Mouse (Mus musculus): ENCODE measurements around the gene Rnaseh2a.
"Not testable (repeated sequence)": the region's sequence is repeated elsewhere in the genome, so short reads cannot be mapped to it uniquely, and the experiment has no call there.

Gene Rnaseh2a

DNA sequence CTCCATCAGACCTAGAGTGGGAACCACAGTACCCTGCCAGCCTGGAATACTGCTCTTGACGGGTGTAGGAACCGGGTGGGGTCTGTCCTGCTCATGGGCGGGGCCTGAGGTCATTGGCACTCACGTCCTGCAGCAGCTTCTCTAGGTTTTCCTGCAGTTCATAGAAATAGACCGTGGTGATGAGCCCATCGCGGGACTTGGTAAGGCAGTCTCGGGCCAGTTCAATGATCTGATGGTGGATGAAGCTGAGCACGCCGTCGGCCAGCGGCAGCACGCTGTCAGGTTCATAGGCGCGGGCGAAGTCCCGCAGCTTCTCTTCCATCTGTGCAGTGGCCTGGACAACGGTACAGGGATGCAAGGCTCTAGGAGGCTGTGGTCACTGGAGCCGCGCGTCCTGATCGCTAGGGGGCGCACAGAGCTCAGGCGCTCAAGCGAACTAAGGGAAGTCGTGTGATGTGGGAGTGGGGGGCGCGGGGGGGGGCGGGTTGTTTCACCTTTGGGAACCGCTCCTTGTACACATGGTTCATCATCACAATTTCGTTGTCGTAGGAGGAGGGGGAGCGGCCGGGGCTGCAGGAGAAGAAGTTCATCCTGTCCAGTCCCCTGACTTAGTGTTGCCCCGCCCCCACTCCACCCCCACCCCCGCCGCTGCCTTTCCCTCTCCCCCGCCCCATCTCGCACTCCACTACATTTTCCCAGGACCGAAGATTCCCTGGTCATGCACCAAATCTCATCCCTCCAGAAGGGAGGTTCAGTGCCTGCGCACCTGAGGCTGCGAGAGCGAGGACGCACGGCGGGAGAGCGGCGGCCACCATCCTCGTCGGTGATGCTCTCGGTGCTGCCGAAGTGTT is 40.9 kb downstream of the Rnaseh2a start:
- DNase-seq, result no peak

DNA sequence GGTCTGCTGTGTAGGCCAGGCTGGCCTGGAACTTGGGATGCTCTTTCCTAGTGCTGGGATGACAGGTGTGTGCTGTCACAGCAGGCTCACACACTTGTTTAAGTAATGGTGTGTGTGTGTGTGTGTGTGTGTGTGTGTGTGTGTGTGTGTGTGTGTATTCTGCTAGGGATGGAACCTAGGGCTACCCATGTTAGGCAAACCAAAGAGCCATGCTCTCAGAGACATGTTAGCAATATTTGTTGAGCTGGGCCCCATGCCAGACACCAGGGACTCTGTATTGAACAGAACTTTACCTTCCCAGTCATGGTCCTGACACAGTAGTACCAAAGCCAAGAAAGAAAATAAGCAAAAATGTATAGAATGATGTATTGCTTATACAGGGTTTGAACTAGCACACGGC is 42.1 kb downstream of the Rnaseh2a start:
- no peak for DNase-seq

DNA sequence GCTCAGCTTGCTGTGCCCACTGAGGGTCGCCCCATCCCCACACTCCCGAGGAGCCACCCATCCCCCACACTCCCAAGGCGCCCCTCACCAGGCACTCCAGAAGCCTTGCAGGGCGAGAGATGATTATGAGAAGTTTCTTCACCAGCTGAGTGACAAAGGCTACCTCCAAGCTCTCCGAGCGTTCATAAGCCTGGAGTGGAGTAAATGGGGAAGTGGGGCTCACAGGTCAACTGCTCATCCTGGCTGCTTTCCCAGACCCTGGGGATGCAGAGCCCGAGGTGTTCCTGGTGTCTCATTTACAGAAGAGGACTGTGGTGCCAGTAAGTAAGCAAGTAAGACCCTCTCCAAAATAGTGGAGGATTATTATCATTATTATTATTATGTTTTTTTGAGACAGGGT is 44.0 kb downstream of the Rnaseh2a start:
- no peak for DNase-seq

- no peak for DNase-seq
Observed at GRCm38 (mm10) chr8:84921596-84921995, 48.0 kb downstream of the Rnaseh2a start.

- DNase-seq, result no peak
Observed at GRCm38 (mm10) chr8:84918646-84919045, 50.9 kb downstream of the Rnaseh2a start.

GRCm38 (mm10) chr8:84917781-84918180 is 51.8 kb downstream of the Rnaseh2a start:
- DNase-seq, result no peak

DNA sequence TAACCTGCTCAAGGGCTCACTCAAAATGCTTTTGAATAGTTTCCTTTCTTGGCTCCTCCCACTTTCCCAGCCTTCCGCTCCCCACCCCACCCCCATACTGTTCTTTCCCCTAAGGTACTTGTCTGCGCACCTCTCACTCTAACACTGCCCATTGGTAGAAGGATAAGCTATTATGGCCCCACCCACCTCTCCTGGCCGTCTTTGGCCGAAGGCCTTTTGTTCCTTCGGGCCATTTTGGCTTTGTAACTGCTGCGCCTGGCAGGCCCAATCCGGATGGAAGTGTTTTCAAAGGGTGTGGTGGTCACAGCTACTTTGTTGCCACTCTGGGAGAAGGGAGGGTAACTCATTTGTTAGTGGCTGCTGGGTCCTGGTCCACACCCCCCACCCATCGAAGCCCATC is 54.3 kb downstream of the Rnaseh2a start:
- no peak for DNase-seq

DNA sequence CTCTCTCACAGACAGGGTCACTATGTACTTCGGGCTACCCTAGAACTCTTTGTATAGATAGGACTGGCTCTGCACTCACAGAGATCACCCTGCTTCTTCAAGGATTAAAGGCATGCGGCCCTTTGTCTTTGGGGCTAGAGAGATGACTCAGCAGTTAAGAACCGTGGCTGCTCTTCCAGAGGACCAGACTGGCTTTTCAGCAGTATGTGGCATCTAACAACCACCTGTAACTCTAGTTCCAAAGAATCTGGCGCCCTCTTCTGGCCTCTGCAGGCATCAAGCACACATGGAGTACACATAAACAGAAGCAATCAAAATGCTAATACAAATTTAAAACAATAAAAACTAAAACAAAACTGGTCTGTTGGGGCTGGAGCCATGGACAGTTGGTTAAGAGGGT is 55.6 kb downstream of the Rnaseh2a start:
- no peak for DNase-seq

DNA sequence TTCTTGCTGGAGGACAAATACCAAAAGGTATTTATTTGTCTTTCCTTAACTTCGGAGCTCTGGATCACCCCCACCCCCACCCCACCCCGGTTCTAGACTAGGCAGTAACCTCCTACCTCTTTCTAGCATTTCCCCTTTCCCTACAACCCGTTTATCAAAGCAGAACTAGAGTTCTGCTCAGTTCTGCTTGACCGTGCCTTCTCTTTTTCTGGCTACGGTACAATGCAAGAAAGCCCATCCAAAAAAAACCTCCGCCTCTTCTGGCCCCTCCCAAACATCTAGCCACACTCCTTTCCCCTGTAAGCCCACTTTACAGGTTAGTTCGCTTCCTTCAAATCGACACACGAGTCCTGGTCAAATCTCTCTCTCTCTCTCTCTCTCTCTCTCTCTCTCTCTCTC is 56.1 kb downstream of the Rnaseh2a start:
- no peak for DNase-seq

DNA sequence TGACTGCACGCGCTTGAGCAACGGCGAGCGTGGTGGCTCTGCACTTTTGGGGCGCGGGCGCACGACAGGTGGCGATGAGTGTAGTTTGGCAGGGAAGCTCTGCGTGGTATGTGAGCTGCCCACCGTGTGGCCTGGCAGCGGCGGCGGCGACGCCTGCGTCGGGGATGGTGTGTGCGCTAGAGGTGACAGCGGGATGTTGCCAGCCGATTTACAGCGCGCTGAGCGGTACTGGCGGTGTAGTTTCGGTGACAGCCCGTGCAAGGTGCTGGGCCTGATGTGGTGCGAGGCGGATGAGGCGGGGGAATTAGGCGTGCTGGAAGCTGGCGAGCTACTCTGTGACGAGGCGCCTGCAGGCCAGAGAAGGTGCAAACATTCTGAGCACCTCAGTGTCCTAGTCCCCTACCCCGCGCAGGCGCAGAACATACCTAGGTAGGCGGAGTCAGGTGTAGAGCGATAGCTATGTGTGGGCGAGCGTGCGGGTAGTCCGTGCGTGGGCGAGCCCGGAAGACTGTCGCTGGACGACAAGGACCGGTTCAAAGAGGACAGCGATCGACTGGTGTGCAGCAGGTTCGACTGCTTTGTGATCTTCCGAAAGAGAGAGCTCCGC is 56.6 kb downstream of the Rnaseh2a start:
- peak; percentile 71 to 85 for DNase-seq

DNA sequence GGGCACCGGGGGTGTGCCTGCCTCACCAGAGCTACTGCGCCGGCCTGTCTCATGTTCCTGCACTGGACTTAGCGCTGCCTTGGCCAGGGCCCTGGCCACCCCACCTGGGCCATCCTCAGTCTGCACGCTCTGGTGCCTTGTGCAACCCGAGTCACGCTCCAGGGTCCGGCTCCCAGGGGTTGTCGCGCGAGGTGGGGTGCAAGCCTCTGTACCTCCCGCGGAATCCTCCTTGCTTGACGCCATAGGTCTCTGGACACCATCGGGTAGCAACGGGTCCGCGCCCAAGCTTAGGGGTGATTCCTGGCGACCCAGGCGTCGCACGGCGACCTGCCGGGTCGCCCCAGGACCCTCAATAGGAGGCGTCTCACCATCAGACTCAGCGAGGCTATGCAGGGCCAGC is 57.2 kb downstream of the Rnaseh2a start:
- no peak for DNase-seq

DNA sequence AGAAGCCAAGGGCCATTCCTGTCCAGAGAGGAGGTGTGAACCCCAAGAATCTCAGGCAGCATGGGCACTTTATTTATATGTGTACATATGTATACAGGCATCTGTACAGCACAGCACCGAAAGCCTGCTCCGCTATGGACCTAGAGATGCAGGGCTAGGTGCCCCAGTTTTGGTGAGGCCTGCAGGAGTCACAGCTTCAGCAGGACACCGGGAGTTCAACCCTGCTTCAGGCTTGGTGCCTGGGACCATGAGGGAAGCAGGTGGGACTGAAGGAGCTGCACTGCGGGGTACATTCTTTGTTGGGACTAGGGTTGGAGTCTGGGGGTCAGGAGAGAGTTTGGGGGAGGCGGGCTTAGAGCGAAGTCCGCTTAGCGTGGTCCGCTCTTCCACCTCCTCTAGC is 57.7 kb downstream of the Rnaseh2a start:
- no peak for DNase-seq

DNA sequence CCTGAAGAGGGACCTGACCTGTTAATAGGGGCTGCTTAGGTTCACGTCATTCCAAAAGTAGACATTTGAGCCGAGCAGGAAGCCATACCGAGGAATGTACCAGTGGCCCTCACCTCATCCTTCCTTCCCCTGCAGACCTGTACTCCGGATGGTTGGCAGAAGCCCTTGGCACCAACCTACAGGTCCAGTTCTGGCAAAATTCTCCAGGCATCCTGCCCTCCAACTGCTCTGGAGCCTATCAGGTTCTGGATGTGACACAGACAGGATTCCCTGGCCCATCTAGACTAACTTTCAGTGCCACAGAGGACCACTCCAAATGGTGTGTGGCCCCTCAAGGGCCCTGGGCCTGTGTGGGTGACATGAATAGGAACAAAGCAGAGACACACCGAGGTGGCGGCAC is 59.0 kb downstream of the Rnaseh2a start:
- DNase-seq, result no peak

- no peak for DNase-seq
Observed at GRCm38 (mm10) chr8:84909949-84910348, 59.6 kb downstream of the Rnaseh2a start.

DNA sequence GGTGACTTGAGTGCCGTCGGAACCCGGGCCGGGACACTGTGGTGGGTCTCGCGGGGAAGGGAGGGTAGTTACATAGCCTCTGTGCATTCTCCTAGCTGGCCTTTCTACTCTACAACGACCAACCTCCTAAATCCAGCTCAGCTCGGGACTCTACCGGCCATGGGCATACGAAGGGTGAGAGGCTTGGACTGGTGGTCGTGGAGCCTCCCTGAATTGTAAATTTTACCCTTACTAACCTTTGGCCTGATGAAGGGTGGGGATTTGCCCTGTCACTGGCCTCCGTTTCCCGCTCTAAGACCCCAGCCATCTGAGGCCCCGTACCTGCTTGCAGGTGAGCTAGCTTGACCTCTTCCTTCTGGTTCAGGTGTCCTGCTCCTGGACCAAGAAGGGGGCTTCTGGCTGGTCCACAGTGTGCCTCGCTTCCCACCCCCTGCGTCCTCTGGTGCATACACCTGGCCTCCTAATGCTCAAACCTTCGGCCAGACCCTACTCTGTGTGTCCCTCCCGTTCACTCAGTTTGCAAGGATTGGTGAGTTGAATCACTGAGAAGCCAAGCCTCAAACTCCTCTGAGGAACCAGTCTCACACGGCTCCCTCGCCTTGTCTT is 60.3 kb downstream of the Rnaseh2a start:
- no peak for DNase-seq

GRCm38 (mm10) chr8:84908421-84909161 is 61.0 kb downstream of the Rnaseh2a start, which contains the start of gene Dnase2a:
Dnase2a (plus strand) TSS chr8:84908560.
- DNase-seq, result peak; percentile 83 to 87

GRCm38 (mm10) chr8:84907979-84908378 is 61.6 kb downstream of the Rnaseh2a start:
- not testable (repeated sequence) for DNase-seq

- no peak for DNase-seq
Observed at GRCm38 (mm10) chr8:84907493-84907892, 62.1 kb downstream of the Rnaseh2a start.

DNA sequence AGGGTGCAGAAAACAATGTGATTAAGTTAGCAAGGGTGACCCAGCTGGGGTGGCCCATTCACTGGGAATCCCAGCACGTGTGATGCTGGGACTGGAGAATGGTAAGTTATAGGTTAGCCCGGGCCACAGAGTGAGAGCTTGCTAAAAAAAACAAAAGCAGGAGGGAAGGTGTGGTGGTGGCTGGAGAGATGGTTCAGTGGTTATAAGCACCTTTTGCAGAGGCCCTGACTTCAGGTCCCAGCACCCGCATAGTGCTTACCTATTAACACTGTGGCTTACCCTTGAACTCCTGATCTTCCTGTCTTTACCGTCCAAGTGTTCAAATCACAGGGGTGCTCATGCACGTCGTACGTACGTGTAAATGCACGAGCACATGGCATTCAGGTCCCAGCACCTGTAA is 62.5 kb downstream of the Rnaseh2a start:
- DNase-seq, result no peak

Measured in thymus, adult 18-20 months (tissue).